Mouse (Mus musculus) megakaryocyte, embryonic 14.5 days (primary cell): ENCODE measurements around the gene Exosc5.

ENCODE experiments used
- FLI1 ChIP-seq: IDR thresholded peaks from 2 replicates; pipeline ENCODE4 v1.6.1; 2012; ENCODE audit warnings: low read length, inconsistent platforms, mixed read lengths
- GATA1 ChIP-seq: IDR thresholded peaks from 3 replicates; pipeline ENCODE4 v1.6.1; 2012; ENCODE audit warnings: mixed read lengths, low read length, inconsistent platforms, borderline replicate concordance

DNA sequence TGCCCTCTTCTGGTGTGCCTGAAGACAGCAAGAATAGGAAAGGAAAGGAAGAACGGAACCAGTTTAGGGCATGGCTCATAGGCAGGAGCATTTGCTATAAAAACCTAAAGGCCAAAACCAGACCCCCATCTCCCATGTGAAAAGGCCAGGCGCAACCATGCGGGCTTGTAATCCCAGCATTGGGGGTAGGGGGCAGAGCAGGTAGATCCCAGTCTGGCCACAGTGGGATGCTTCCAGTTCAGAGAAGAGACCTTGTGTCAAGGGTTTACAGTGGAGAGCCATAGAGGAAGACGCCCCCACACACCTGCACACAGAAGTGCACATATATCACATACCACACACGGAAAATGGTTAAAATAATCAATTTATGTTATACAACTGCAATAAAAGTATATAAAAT lies 44.9 kb upstream of the Exosc5 start:
- TF ChIP-seq GATA1 (no peak), FLI1 (no peak)
